Mouse (Mus musculus) lung, postnatal 36 days (tissue): ENCODE results near the gene Olfr1495.
"Not testable (repeated sequence)": the region's sequence is repeated elsewhere in the genome, so short reads cannot be mapped to it uniquely, and the experiment has no call there.

Experiments used
- DNase-seq: peaks from one replicate; pipeline ENCODE4 v3.0.0; 2022; ENCODE audit warnings: mixed read lengths

Olfr1495 gene

DNA sequence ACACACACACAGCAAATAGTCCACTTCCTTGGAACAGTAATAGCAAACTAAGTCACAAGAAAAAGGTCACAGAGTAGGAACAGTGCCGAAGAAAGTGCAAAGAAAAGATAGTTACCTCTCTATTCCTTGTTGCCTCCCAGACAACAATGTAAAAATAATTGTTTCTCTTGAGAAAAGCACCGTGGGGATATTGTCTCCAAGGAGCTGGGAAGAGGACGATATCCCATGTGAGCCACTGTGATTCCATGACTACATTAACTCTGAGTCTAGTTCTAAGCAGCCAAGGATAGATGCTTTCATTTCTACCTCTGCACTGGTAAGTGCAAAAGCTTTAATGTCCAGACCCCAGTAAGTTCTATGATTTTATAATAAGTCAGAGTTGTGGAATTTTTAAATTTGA lies at the start of gene Olfr1495:
Olfr1495 (plus strand) TSS at position 301 of the 400 bp plus-strand sequence.
- no peak for DNase-seq

DNA sequence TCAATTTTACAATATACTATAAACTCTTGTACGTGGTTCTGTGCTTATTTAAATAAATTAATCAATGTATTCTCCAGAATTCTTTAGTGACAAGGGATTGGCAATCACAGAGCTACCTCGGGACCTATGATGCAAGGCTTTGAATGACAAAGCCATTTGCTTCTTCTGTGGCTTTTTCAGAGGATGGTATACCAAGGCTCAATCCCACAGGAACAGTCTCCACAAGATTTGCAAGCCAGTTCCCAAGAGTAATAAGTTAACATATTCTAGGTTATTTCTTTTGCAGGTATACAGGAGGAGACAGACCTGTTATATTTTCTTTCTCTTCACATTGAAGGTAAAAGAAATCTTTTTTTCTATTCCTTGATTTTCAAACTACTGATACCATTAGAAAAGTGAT lies 41.4 kb upstream of the Olfr1495 start, which contains the start of gene Olfr1493-ps1:
Olfr1493-ps1 (plus strand) TSS at position 301 of the 400 bp plus-strand sequence.
- DNase-seq = no peak

DNA sequence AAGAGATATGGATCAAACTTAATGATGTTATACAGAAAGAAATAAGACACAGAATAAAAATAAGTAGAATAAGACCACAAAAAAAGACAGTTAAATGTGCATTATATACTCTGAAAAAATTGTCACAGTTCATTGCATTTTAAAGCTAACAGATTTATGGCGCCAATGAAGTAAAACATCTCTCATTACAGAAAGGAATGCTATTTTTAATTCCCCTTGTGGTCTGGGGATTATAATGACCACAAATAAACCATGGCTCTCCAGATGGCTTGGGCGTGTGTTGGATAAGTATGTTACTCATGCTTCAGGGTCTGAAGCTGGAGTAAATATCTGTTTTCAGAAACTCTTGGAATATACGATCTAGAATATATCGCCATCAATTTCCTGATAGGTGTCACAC lies 25.0 kb upstream of the Olfr1495 start, which contains the start of gene Olfr1494:
Olfr1494 (plus strand) TSS at position 301 of the 400 bp plus-strand sequence.
- DNase-seq = no peak

DNA sequence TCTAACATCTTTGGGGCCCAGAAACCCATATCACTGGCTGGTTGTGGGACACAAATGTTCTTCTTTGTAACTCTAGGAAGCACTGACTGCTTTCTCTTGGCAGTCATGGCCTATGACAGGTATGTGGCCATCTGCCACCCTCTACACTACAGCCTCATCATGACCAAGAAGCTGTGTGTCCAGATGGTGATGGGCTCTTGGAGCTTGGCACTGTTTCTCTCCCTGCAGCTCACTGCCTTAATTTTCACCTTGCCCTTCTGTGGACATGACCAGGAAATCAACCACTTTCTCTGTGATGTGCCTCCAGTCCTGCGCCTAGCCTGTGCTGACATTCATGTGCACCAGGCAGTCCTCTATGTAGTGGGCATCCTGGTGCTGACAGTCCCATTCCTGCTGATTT lies 15.0 kb upstream of the Olfr1495 start:
- no peak for DNase-seq

DNA sequence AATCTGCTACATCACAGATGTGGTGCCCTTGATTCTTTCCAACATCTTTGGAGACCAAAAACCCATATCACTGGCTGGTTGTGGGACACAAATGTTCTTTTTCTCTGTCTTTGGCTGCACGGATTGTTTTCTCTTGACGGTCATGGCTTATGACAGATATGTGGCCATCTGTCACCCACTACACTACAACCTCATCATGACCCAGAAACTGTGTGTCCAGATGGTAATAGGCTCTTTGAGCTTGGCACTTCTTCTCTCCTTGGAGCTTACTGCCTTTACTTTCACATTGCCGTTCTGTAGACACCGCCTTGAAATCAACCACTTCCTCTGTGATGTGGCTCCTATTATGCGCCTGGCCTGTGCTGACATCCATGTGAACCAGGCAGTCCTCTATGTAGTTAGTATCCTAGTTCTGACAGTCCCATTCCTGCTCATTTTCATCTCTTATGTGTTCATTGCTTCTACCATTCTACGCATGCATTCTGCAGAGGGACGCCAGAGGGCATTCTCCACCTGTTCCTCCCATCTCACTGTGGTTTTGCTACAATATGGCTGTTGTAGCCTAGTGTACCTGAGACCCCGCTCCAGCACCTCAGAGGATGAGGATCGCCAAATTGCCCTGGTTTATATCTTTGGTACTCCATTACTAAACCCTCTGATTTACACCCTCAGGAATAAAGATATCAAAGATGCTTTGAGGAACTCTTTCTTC lies 4.3 kb downstream of the Olfr1495 start:
- DNase-seq = no peak

DNA sequence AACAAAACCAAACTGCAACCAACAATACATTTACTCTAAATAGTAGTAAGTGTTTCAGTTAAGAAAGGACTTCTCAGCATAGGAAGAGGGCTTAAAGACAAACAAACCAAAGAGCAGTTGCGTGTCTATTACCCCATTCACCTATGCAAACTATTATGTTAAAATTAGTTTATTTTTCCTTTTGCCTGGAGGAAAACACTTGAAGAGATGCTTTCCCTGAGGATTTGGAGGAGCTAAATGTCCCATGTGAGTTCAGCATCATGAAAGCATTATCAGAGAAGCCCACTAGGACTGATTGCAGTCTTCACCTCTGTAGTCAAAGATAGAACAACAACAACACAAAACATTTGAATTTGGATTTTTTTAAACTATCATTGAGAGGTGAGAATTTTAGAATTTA lies 13.2 kb downstream of the Olfr1495 start, which contains the start of gene Olfr1496:
Olfr1496 (plus strand) TSS at position 301 of the 400 bp plus-strand sequence.
- DNase-seq = no peak

DNA sequence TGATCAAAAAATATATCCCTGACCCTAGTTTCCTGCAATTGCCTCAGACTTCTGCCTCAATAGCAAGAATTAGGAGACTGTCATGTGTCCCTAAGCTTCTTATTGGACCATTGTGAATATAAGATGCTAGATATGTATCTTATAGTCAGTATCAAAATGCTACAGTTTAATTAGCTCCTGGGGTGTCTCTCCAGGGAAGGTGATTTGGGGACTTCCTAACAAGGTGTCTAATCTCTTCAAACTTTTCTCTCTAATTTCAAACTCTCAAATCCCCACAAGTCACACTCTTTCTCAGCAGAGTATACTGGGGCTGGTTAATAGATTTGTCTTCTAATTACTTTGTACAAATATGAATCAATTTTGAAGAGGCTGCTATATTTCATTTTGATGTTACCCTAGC lies 33.7 kb downstream of the Olfr1495 start, which contains the start of gene Olfr1497:
Olfr1497 (minus strand) TSS at position 101 of the 400 bp plus-strand sequence.
- no peak for DNase-seq

DNA sequence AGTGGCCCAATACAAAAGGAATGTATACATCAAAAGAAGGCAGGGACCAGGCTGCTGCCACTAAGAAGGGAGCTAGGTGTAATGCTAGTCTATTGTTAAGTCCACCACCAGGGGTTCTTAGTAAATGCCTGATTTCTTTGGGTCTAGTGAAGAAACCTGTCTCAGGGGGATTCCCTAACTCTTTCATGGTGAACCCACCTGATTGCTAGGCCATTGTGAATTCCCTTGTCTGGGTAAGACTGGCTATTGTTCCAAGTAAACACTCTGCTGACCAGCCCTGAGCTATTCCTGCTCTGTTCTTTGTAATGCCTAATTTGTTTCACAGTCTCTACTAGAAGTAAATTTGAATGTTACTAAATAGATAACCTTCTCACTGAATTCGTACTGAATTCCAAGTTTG lies 41.1 kb downstream of the Olfr1495 start:
- not testable (repeated sequence) for DNase-seq

DNA sequence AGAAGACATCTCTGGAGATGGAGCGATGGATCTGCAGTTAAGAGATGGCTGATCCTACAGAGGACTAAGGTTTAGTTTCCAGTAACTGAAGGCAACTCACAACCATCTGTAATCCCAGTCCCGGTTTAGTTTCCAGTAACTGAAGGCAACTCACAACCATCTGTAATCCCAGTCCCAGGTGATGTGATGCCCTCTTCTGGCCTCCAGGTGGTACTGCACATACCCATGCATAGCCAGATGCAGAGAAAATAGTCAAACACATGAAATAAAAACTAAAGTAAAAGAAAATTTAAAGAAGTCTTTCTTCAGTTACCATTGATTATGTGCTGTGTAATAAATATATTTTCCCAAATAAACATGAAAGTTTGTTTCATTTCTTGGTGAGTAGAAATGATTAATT lies 48.4 kb downstream of the Olfr1495 start:
- DNase-seq = no peak

DNA sequence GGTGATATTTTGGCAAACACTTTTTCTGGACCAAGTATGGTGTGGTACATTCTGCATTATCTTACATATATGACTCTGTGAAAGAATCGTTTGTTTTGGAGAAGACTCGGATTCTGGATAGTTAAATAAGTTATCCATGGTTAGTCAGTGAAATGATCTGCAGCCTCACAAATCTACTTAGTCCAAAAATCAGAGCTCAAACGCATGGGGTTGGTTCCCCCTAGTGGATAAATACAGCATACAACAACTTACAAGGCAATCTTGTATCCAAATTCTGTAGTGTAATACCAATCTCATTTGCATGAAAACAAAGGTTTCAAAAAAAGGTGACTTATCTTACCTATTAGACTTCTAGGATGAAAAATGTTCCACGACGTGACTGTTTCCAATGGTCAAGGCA lies 54.4 kb downstream of the Olfr1495 start:
- no peak for DNase-seq

DNA sequence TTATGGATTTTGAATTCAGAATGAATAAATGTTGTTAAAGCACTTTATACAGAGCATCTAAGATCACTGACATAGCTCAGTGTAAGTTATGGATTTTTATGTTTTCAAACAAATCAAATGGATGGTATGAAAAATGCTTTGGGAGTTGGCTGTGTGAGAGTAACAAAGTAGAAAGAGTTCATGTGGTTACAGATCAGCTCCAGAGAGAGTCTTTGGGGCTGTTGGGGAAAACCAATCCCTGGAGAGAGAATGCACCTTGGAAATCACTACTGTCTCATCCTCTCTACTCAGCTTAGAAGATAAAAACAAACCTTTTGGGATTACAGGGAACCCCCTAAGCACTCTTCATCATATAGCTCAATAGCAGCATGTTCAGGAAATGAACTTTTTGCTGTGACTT lies 54.9 kb downstream of the Olfr1495 start, which contains the start of gene Olfr1499:
Olfr1499 (minus strand) TSS at position 101 of the 400 bp plus-strand sequence.
- DNase-seq = no peak
